Mouse (Mus musculus) hindbrain, embryonic 15.5 days (tissue): ENCODE results near the gene Rack1. TPM values are rescaled to one million over a fixed set of nuclear protein-coding genes. Genes with fewer than 3 reads are reported as not detected.

Experiments used
- ATAC-seq: fragments of 200-750 bp; cut with Nextera tagmentation; 2 replicates; pipeline ENCODE4 v1.8.0; 2017; ENCODE audit warnings: low read depth, moderate number of reproducible peaks, moderate TSS enrichment; ENCODE audit not compliant: low FRiP score
- H3K27ac ChIP-seq: fragments of 300-500 bp; sonication (generic); replicated peaks from 2 replicates; pipeline ENCODE4 v1.5.1; 2015; ENCODE audit warnings: mild to moderate bottlenecking, inconsistent platforms
- H3K27me3 ChIP-seq: fragments of 300-500 bp; sonication (generic); 2 replicates; pipeline ENCODE4 v1.6.1; 2015; ENCODE audit warnings: control low read depth, inconsistent platforms
- H3K36me3 ChIP-seq: fragments of 300-500 bp; sonication (generic); 2 replicates; pipeline ENCODE4 v1.6.1; 2015; ENCODE audit warnings: control low read depth, inconsistent platforms
- H3K4me1 ChIP-seq: fragments of 300-500 bp; sonication (generic); replicated peaks from 2 replicates; pipeline ENCODE4 v1.6.1; 2015; ENCODE audit warnings: control low read depth, inconsistent platforms
- H3K4me2 ChIP-seq: fragments of 300-500 bp; sonication (generic); 2 replicates; pipeline ENCODE4 v1.6.1; 2015; ENCODE audit warnings: moderate library complexity, mild to moderate bottlenecking, inconsistent platforms
- H3K4me3 ChIP-seq: fragments of 300-500 bp; sonication (generic); 2 replicates; pipeline ENCODE4 v1.5.1; 2015; ENCODE audit warnings: mild to moderate bottlenecking, inconsistent platforms
- H3K9ac ChIP-seq: fragments of 300-500 bp; sonication (generic); 2 replicates; pipeline ENCODE4 v1.6.1; 2015; ENCODE audit warnings: inconsistent platforms
- H3K9me3 ChIP-seq: fragments of 300-500 bp; sonication (generic); 2 replicates; pipeline ENCODE4 v1.6.1; 2016; ENCODE audit warnings: control low read depth, inconsistent platforms
- WGBS: fragments of 180-500 bp; shearing (Covaris S2); methylation state at CpG from one replicate; pipeline ENCODE4 v1.1.7; 2015; 5-methylcytosine and 5-hydroxymethylcytosine counted together
- polyA plus RNA-seq: library from polyadenylated mRNA; unstranded; fragments of >200 nt; fragmentation: Nextera tagmentation; extraction: Ambion mirVana; gene quantifications from 2 replicates; pipeline ENCODE4 v1.2.1, GENCODE M21; 2015

The Rack1 gene
- polyA plus RNA-seq, 1 experiment from 2014 or later: 361 TPM

DNA sequence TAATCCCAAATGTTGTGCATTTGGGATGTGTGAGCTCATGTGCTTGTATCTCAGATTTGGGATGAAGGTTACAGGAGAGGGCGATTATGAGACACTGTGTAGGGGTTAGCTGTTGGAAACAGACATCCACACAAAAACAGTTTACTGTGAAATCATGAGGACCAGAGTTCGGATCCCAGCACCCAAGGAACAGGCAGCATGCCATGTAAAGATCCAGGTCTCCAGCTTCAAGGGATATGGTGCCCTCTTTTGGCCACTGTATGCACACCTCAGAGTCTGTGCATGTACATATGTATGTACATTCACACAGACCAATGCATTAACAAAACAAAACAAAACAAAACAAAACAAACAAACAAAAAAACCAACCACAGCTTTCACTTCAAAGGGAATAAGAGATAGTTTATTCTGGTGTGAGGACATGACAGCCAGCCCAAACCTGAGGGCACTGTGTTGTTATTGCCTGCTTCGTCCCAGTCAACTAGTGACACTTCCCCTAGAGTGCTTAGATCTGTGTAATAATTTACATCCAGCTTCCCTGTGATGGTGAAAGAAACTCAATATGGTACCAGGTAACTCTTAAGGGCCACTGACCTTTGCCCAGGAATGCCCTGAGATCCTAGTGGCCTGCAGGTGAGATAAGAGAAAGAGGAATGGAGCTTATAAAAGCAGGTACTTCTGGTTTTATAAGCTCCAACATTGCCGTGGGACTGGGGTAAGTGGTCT lies 51.3 kb downstream of the Rack1 start:
- no peak for ATAC-seq
- no peak overlapping the region for H3K27ac ChIP-seq
- H3K4me2 ChIP-seq: no peak overlapping the region
- H3K9ac ChIP-seq: no peak overlapping the region
- peaks cover 20% of the 10 kb centered on the region for H3K4me1 ChIP-seq
- no peaks in the 10 kb centered on the region for H3K36me3 ChIP-seq
- WGBS: 85% methylated on average over 4 of the region's 4 CpGs
- no peak overlapping the region for H3K4me3 ChIP-seq
- no peaks in the 10 kb centered on the region for H3K9me3 ChIP-seq
- H3K27me3 ChIP-seq: no peaks in the 10 kb centered on the region

DNA sequence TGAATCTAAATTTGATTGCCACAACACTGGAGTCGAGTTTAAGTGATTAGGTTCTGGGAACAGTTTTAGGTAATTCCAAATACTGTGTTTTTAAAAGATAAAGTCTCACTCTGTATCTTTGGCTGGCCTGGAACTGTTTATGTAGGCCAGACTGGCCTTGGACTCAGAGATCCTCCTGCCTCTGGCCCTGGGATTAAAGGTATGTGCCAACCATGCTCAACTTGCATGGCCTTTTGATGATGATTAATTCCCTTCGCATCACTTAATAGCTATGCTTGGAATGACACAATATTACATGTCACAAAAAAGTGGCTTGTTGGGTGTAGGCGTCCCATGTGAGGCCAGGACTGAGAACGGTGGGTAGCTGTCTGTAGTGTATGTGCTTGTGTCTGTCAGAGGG lies 52.1 kb downstream of the Rack1 start:
- H3K27ac ChIP-seq: no peak overlapping the region
- WGBS: 81% methylated on average over 4 of the region's 4 CpGs
- H3K4me3 ChIP-seq: peak overlapping the region; percentile 58
- H3K9me3 ChIP-seq: no peaks in the 10 kb centered on the region
- peaks cover 26% of the 10 kb centered on the region for H3K4me1 ChIP-seq
- H3K4me2 ChIP-seq: peak overlapping the region; percentile 88
- no peak overlapping the region for H3K9ac ChIP-seq
- H3K27me3 ChIP-seq: no peaks in the 10 kb centered on the region
- ATAC-seq: no peak
- H3K36me3 ChIP-seq: no peaks in the 10 kb centered on the region

GRCm38 (mm10) chr11:48852624-48853473 lies 52.7 kb downstream of the Rack1 start:
- Histone ChIP-seq H3K4me3 (peak overlapping the region; percentile 58), H3K4me1 (peaks cover 31% of the 10 kb centered on the region), H3K36me3 (no peaks in the 10 kb centered on the region), H3K9me3 (no peaks in the 10 kb centered on the region), H3K9ac (peak overlapping the region; percentile 48), H3K4me2 (peak overlapping the region; percentile 88), H3K27me3 (no peaks in the 10 kb centered on the region), H3K27ac (peak overlapping the region; percentile 72)
- ATAC-seq: peak; percentile 32
- WGBS: 7% methylated on average over 23 of the region's 23 CpGs

DNA sequence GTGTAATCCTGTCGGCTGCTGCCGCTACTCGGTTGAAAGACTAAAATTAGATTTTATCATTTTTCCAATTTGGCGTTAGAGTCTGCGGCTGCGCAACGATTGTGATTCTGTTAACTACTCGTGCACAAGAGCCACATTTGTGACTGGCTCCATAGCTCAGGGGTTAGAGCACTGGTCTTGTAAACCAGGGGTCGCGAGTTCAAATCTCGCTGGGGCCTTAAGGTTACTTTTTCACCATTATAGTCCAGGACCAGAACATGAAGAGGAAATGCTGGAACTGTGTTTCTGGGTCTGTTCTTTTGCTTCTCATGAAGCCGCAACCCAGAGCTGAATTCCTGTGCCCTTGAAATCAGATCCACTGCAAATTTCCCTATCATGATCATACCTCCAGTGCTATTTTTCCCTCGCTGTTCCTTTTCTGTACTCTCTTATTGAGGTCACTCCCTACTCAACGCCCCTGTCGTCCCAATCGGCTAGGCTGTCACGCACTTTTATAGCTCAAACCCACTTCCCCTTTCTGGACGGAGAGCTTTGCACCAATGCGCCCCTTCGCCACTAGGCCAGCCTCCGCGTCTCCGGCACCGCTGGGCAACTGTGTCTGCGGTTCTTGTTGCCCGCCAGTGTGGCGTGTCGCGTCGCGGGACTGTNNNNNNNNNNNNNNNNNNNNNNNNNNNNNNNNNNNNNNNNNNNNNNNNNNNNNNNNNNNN lies 53.5 kb downstream of the Rack1 start:
- H3K4me2 ChIP-seq: peak overlapping the region; percentile 88
- H3K4me3 ChIP-seq: peak overlapping the region; percentile 58
- peak overlapping the region; percentile 72 for H3K27ac ChIP-seq
- under 1% methylated on average over 31 of the region's 31 CpGs for WGBS
- no peaks in the 10 kb centered on the region for H3K27me3 ChIP-seq
- peaks cover 37% of the 10 kb centered on the region for H3K4me1 ChIP-seq
- peak overlapping the region; percentile 48 for H3K9ac ChIP-seq
- no peaks in the 10 kb centered on the region for H3K9me3 ChIP-seq
- no peaks in the 10 kb centered on the region for H3K36me3 ChIP-seq
- peak; percentile 71 for ATAC-seq

Other genes with a start within 250 kb of the Rack1 start
- 6.8 and 7.4 TPM in 2 replicates for gene Trim41, start 17.0 kb downstream of the Rack1 start, polyA plus RNA-seq
- gene Trim7, start 25.8 kb downstream of the Rack1 start, polyA plus RNA-seq: 3.1 and 3.7 TPM in 2 replicates
- gene Gm12184, start 26.3 kb downstream of the Rack1 start, polyA plus RNA-seq: 3.8 and 4.7 TPM in 2 replicates
- gene Irgm1, start 71.4 kb downstream of the Rack1 start, polyA plus RNA-seq: 3.5 and 5.2 TPM in 2 replicates
- 0.14 and 0.42 TPM in 2 replicates for gene Gm5431, start 101.9 kb downstream of the Rack1 start, polyA plus RNA-seq
- gene Psme2b, start 145.9 kb downstream of the Rack1 start, polyA plus RNA-seq: 1.8 and 2.2 TPM in 2 replicates
- gene Olfr56, start 178.6 kb downstream of the Rack1 start, polyA plus RNA-seq: not detected in 2 replicates
- 0.45 and 0.48 TPM in 2 replicates for gene 9930111J21Rik1, start 179.1 kb downstream of the Rack1 start, polyA plus RNA-seq
- gene Gm12185, start 191.9 kb downstream of the Rack1 start, polyA plus RNA-seq: not detected in 2 replicates
- gene Tgtp1, start 193.8 kb downstream of the Rack1 start, polyA plus RNA-seq: 0.24 TPM in 1 of 2 replicates, not detected in the other